Mouse (Mus musculus): ENCODE data around the gene Gzmk.

Gzmk gene

DNA sequence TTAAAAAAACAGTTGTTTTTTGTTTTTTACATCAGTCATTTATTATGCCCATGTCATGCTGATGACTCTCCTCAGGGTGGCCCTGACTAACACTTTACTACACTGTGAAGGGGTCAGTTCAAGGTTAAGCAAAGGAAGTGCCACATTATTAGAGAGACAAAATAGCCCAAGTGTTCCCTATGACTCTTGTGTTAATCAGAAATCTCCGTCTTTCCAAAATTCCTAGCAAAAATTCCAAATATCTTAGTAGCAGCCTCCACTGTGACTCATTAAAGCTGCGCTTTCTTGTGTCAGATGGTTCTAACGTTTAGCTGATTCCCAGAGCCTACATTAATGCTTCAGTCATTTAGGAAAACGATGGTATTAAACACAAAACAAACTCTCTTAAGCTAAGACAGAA is 23.5 kb downstream of the Gzmk start:
- no peak for DNase-seq (ENCODE audit: low read depth, low spot score)

DNA sequence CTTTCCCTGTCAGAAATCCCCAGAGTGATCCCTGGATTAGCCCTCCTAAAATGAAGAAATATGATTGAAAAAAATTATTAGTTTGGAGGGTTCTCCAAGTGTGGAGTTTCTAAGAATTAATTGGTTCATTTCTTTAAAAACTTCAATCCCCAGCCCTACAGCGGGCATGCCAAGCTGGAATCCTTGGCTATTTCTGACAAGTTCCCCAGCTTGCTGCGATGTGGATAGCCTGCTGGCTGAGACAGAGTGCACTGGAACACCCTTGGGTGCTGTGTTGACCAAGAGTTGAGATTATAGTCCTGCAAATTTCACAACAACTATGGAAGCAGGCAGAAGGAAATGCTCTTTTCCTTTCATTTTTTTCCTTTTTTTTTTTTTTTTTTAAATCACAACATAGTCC is 24.1 kb downstream of the Gzmk start:
- no peak for DNase-seq (ENCODE audit: low read depth, low spot score)

DNA sequence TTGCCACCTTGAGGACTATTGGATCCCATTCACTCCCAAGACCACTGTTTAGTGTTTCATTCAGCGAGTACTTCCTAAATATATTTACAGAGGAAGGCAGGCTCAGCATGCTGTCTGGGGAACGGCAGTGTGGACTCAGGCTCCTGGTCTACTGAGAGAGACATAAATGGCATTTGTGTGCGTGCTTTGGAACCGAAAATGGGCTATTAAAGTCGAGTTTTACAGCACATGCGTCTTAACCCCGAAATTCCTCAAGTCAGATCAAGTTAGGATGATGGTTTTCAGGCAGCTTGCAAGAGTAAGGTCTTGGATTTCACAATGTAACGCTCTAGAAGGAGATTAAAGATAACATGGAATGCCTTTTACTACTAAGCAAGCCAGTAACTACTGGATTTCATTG is 25.0 kb downstream of the Gzmk start:
- DNase-seq (ENCODE audit: low read depth, low spot score): no peak

DNA sequence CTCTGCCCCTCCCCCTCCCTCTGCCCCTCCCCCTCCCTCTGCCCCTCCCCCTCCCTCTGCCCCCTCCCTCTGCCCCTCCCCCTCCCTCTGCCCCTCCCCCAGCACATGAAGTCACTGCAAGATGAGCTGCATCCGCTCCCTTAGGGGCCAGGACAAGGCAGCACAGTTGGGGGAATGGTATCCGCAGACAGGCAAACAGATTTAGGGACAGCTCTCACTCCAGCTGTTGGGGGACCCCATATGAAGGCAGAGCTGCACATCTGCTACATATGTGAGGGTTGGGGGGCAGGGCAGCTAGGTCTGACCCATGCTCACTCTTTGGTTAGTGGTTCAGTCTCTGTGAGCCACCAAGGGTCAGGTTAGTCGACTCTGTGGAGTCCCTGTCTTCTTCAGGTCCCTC is 26.4 kb downstream of the Gzmk start:
- DNase-seq (ENCODE audit: low read depth, low spot score): no peak

DNA sequence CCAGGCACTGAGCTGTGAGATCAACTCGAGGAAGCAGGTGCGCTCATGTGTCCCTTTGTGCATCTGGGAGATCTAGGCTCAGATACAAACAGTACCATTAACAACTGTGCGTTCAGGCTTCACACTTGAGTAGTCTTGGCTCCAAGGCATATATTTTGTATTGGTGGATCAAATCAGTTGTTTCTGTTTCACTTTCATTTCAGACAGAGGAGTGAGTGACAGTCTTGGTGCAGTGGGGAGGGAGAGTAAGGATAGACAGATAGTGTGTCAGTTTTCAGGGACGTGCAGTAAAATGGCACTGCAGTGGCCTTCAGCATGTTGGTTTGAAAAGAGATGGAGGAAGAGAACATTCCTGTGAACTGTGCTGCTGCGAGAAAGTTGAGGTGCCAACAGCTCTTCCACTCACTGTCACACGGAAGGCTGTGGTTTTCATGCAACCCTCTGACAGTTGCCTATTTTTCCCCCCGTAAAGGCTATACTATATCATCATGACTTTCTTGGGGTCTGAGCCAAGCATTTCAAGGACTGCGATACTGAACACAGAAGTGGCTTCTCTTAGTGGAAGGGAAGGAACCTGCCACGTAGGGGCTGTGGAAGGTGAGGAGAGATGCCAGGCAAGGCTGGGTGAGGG is 27.7 kb downstream of the Gzmk start:
- DNase-seq (ENCODE audit: low read depth, low spot score): no peak

DNA sequence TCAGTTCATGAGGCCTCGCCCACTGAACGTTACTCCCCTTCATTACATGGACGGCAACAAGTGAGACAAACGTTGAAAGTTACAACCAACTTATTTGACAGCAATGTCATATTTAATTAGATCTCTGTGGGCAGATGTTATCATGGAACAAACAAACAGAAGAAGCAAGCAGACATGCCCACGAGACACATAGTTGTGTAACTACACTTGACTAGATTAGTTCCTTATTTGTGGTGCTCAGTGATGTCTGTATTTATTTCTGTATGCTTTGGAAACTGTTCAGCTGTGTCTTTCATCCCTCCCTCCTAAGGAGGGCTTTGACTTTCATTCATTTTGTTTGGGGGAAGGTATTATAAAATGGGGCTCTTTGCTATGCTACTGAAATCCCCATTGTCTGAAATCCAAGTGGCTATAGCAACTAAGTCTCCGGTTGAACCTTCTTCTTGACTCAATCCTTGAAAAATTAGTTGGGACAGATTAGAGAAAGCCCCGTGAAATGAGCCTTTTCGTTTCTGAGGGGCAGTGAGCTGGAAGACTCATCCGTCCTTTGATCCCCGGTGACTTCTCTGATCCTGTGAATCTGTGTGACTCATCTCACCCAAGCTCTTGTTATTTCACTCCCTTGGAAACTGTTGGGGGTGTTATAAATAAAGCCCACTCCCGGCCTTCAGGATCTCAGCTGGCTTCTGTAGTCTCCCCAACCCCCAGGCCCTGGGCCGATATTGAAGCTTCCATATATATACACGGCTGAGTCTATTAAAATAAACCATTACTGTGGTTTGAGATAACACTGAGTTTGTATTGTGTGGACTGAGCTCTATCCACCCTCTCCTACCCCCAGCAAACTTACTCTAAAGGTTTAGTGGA is 28.7 kb downstream of the Gzmk start:
- DNase-seq (ENCODE audit: low read depth, low spot score): no peak

DNA sequence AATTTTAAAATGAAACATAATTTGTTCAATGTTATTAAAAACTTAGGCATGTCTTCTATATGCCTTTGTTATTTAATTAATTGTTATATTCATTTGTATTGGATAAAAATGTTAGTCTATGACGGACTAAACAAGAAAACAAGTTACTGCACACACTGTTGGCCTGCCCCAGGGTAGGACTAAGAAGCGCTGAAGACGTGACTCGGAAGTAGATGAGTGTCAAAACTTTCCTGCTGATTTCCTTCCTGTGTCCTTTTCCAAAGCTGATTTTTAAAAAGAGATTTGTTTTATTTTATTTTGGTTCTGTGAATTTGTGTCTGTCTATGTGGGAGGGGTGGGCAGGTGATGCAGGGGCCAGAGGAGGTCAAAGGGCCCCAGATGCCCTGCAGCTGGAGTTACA is 42.0 kb downstream of the Gzmk start:
- no peak for DNase-seq (ENCODE audit: low read depth, low spot score)

DNA sequence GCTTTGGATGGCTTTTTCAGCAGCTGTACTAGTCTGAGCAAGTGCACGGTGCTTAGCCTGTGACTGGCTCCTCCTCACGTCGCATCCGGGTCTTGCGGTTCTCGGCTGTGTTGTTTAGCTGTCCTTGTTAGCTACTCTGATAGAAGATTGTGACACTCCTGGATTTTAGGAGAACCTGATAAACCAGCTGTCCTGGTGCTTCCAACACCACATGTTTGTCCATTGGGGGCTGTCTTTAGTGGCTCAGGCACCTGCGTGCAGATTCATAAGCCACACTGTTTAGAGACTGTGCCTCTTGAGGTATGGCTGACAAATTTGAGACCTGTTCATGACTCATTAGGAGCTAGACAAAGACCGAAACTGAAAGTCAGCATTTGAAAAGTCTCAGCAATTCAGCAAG is 42.4 kb downstream of the Gzmk start:
- no peak for DNase-seq (ENCODE audit: low read depth, low spot score)

DNA sequence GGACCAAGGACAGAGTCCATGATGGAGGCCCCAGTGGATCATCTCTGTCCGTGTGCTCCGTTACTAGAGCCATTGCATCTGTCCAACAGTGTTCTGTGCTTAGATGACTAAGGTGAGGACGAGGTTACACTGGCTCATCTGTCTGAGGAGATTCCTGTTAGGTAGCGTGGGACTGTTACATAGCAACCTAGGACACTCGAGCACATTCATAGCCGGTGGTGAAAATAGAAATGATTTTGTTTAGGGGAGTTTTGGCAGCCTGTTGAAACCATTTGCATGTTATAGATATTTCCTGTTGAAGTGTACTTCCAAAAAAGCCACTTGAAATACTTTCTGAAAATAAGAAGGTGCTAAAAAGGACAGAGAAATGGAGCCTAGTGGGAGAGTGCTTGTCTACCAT is 51.5 kb downstream of the Gzmk start:
- DNase-seq (ENCODE audit: low read depth, low spot score): no peak

DNA sequence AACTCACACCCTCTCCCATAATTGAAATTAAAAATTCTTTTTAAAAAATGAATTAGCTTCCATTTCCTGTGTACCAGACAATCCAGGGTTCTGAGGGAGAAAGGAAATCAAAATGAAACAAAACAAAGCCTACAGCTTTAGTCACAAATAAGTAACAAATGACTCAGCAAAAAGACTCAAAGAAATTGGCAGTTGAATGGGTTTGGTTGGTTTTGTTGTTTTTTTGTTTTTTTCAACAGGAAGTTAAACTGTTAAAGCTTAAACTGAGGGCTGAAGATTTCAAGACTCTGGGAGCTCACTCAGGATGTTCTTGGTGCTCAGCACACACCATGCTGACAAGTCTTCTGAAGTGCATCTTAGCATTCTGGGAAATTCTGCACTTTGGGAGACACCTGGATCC is 55.5 kb downstream of the Gzmk start:
- no peak for DNase-seq (ENCODE audit: low read depth, low spot score)

DNA sequence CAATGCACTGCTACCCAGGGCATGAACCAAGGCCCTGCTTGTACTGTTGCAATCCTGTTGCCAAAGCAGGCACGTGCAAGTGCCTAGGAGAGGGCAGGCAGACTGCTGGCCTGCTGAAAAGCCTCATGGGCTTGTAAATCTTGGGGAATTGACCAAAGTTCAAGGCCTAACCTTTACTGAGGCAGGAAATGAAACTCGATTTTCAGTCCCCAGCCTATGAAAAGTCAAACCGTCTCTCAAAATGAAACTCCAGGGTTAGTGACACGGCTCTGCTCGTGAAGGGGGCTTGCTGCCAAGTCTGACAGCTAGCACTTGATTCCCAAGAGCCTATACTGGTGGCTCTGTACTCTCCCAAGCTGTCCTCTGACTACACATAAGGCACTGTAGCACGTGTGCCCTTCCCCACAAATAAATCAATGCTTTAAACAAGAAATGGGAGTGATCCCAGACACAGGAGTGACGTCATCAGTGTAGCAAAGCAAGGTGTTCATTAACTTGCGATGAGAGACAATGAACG is 57.6 kb downstream of the Gzmk start:
- DNase-seq (ENCODE audit: low read depth, low spot score): no peak

DNA sequence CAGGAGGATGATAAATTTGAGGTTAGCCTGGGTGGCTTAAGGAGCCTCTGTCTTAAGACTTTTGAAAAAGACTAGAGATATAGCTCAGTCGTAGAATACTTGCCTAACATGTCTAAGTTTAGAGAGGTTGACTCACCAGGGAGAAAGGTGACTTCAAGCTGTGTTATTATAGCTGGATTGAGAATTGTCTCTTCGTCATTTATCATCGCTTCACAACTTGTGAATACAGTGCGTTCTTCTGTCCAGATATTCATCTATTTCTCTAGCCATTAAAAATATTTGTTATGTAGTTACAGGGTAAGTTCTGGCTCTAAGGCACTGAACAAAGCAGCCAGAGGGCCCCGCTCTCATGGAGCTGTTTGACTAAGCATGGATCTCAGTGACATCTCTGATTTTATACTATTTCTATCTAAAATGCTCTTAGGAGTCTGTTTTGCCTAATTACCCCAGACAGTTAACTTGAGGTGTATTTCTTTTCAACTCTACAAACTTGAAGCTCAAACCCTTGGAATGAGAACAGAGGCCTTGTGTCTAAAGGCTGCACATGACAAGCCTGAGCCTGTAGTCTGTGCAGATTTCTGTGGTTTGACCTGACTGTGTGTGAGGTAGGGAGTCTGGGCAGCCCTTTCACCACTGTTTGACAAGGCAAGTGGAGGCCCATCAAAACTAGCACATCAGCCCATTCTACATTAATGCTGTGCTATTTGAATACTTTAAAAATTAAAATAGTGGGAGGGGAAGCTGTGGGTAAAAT is 61.3 kb downstream of the Gzmk start:
- no peak for DNase-seq (ENCODE audit: low read depth, low spot score)

DNA sequence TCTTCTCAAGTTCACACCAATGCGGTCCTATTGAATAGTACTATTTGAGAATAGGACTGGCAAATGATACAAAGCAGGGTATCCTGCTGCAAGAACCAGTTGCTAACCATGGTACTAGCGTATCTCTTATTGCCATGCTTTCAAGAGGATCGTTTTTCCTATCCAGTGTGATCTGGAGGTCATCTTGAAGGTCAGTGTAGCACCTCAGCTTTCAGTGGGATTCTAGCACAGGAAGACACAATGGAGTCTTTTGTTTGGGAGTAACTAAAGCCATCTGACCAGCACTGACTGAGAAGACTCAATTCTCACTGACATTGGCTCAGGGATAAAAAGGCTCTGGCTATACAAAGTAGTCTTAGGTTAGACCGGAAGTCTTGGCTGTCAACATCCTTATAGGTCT is 74.2 kb downstream of the Gzmk start:
- peak; percentile 59 for DNase-seq (ENCODE audit: low read depth, low spot score)

DNA sequence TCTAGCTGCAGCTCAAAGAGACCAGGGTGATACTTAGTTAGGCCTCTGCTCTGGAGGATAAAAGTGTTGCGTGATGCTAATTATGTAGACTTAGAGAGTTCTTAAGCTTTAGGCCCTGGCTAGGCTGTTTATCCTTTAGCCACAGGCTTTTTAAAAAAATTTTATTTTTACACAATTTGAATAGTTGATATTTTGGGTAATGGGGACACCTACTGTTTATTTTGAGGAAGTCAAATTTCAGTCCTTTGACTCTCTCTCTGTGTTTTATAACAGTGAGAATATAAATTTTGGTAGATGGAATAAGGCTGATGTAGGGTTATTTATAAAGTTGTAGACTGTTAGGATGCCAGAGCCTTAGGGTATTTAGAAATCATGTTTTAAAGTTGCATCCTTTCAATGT is 86.1 kb downstream of the Gzmk start:
- DNase-seq (ENCODE audit: low read depth, low spot score): no peak

DNA sequence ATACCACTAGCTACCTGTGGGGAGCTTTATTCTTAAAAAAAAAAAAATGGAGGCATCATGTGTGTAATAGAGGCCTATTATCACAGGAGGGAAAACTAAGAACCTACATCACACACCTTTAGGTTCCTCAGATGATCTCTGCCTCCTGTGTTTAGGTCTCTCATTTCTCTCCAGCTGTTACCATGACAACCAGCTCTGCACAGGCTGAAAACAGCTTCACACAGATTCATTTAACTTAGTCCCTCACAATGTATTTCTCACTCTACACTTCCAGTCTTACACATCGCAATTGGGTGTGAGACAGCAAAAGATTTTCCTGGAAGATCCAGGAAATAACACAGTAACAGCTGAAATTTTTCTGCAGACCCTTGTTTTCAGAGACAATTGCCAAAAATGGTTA is 95.7 kb downstream of the Gzmk start:
- DNase-seq (ENCODE audit: low read depth, low spot score): peak; percentile 31

All from R1 (cell line).